Mouse (Mus musculus) myocyte (in vitro differentiated cells): ENCODE data around the gene Kank1. TPM values are rescaled to one million over a fixed set of nuclear protein-coding genes. Genes with fewer than 3 reads are reported as not detected.

Source experiments
- H3K27me3 ChIP-seq: one replicate; pipeline ENCODE4 v1.6.1; 2011; ENCODE audit not compliant: control insufficient read depth, insufficient read depth, insufficient read length
- H3K36me3 ChIP-seq: one replicate; pipeline ENCODE4 v1.6.1; 2011; ENCODE audit not compliant: control insufficient read depth, insufficient read depth
- H3K4me2 ChIP-seq: one replicate; pipeline ENCODE4 v1.6.1; 2011; ENCODE audit warnings: low read depth, control low read depth
- H3K4me3 ChIP-seq: one replicate; pipeline ENCODE4 v1.5.1; 2011; ENCODE audit warnings: mild to moderate bottlenecking, control low read depth, moderate library complexity
- H3K79me2 ChIP-seq: one replicate; pipeline ENCODE4 v1.6.1; 2011; ENCODE audit not compliant: control insufficient read depth, insufficient read depth
- H3ac ChIP-seq: one replicate; pipeline ENCODE4 v1.6.1; 2011; ENCODE audit not compliant: control insufficient read depth, insufficient read length
- CEBPB ChIP-seq: IDR thresholded peaks from 2 replicates; pipeline ENCODE4 v1.6.1; 2011; ENCODE audit warnings: mild to moderate bottlenecking, moderate library complexity; ENCODE audit not compliant: poor library complexity, insufficient read depth, severe bottlenecking
- E2F4 ChIP-seq: IDR thresholded peaks from one replicate; pipeline ENCODE4 v1.6.1; 2011; ENCODE audit warnings: mild to moderate bottlenecking, control low read depth, moderate library complexity; ENCODE audit not compliant: insufficient read depth
- MAX ChIP-seq: IDR thresholded peaks from one replicate; pipeline ENCODE4 v1.6.1; 2011; ENCODE audit warnings: low read depth, mild to moderate bottlenecking, control low read depth
- MYOD1 ChIP-seq, 3 experiments: IDR thresholded peaks; one replicate each; pipeline ENCODE4 v1.6.1; 2011; ENCODE audit warnings: control low read depth in 2 of 3, low read depth in 2 of 3, mild to moderate bottlenecking in 2 of 3, moderate library complexity in 1 of 3; ENCODE audit not compliant: insufficient read length in 2 of 3, control insufficient read depth in 1 of 3
- MYOG ChIP-seq, 3 experiments: IDR thresholded peaks; one replicate each; pipeline ENCODE4 v1.6.1; 2011; ENCODE audit warnings: control low read depth in 2 of 3, low read depth in 2 of 3, mild to moderate bottlenecking in 2 of 3; ENCODE audit not compliant: insufficient read length in 2 of 3, control insufficient read depth in 1 of 3, insufficient read depth in 1 of 3
- POLR2A ChIP-seq: IDR thresholded peaks from one replicate; pipeline ENCODE4 v1.6.1; 2011; ENCODE audit warnings: low read depth, mild to moderate bottlenecking, control low read depth, moderate library complexity; ENCODE audit not compliant: insufficient read length
- POLR2AphosphoS2 ChIP-seq: IDR thresholded peaks from one replicate; pipeline ENCODE4 v1.6.1; 2011; ENCODE audit warnings: low read depth, control low read depth; ENCODE audit not compliant: insufficient read length
- REST ChIP-seq: IDR thresholded peaks from one replicate; pipeline ENCODE4 v1.6.1; 2011; ENCODE audit warnings: mild to moderate bottlenecking, control low read depth, moderate library complexity; ENCODE audit not compliant: insufficient read depth, insufficient read length
- SRF ChIP-seq: IDR thresholded peaks from one replicate; pipeline ENCODE4 v1.6.1; 2011; ENCODE audit warnings: low read depth; ENCODE audit not compliant: control insufficient read depth, insufficient read length
- TCF12 ChIP-seq: IDR thresholded peaks from one replicate; pipeline ENCODE4 v1.6.1; 2011; ENCODE audit warnings: mild to moderate bottlenecking, control low read depth; ENCODE audit not compliant: poor library complexity, insufficient read depth, severe bottlenecking
- TCF3 ChIP-seq: IDR thresholded peaks from one replicate; pipeline ENCODE4 v1.6.1; 2011; ENCODE audit warnings: low read depth, control low read depth; ENCODE audit not compliant: insufficient read length
- USF1 ChIP-seq: IDR thresholded peaks from one replicate; pipeline ENCODE4 v1.6.1; 2011; ENCODE audit warnings: low read depth, mild to moderate bottlenecking, control low read depth, moderate library complexity
- polyA plus RNA-seq: library from polyadenylated mRNA; unstranded; fragments of >200 nt; fragmentation: generic; extraction: Trizol; gene quantifications from one replicate; pipeline ENCODE4 v1.2.1, GENCODE M21; 2012; ENCODE audit warnings: missing spikeins

The Kank1 gene
- polyA plus RNA-seq, 1 experiment = 4.3 TPM

DNA sequence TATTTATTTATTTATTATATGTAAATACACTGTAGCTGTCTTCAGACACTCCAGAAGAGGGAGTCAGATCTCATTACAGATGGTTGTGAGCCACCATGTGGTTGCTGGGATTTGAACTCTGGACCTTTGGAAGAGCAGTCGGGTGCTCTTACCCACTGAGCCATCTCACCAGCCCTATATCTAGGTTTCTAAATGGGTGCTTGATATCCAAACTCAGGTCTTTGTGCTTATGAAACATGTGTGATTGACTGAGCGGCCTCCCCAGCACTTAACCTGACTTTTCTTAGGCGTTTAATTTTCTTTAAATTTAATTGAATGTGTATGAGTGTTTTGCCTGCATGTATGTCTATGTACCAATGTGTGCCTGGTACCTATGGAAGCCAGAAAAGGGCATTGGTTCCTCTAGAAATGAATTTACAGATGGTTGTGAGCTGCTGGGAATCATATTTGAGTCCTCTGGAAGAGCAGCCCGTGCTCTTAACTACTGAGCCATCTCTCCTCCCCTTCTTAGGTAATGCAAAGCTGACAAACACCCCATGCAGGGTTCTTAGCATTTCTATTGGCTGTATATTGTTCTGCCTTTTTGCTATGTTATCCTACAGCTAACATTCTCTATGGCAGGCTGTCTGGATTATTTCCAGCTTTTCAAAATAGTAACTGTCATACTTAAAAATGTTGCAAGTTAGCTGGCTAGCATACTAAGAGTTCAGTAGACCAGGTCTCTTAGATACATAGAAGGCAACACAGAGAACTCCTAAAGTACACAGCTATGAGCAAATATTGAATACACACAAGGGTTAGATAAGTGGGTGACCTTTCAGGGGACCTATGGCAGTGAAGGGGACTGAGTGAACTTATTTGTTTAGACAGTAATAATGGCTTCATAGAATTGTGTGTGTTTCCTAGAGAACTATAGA lies 6.5 kb upstream of the Kank1 start:
- no peaks in the 10 kb centered on the region for H3K79me2 ChIP-seq
- TF ChIP-seq MYOD1 (IDR thresholded peaks at IDR 0.05; ENCODE audit: control insufficient read depth in 1 of 3, insufficient read length in 2 of 3, low read depth in 2 of 3) (no peak), TCF12 (no peak)
- no peaks in the 10 kb centered on the region for H3K36me3 ChIP-seq
- peaks cover 12% of the 10 kb centered on the region for H3K27me3 ChIP-seq
- H3K4me3 ChIP-seq = no peak overlapping the region
- H3K4me2 ChIP-seq = no peak overlapping the region
- H3ac ChIP-seq = no peak overlapping the region

DNA sequence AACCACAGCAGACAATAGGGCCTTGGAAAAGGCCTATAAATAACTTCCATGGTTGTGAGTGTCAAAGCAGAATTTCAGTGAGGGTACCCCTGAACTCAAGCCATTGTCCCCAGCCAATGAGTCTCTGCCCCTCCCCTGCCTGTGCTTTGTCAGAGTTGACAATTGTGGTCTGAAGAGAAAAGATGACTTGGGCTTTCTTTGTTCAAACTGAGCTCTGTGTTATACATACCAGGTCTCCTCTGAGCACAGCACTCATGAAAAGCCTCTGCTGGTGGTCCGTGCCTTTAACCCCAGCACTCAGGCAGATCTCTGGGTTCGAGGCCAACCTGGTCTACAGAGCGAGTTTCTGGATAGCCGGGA lies 5.8 kb upstream of the Kank1 start:
- H3K36me3 ChIP-seq = no peaks in the 10 kb centered on the region
- H3K27me3 ChIP-seq = peaks cover 15% of the 10 kb centered on the region

DNA sequence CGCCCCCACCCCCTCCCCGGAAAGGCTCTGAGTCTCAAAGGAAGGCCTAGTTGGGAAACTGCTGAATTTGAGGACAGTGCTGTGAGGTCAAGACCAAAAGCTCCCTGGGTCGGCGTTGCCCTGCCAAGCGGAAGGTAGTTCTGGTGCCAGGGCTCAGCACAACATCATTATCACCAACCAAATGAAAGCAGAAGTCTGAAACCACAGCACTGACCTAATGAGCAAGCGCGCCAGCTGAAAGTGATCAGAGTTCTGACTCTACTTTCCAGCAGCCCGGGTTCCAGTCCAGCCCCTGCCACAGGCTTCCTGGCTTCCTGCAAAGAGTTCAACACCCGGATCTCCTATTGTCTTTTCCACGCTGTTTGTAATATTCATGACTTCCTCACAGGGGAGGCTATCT lies 4.7 kb upstream of the Kank1 start:
- H3ac ChIP-seq = no peak overlapping the region
- no peaks in the 10 kb centered on the region for H3K36me3 ChIP-seq
- H3K27me3 ChIP-seq = peaks cover 26% of the 10 kb centered on the region
- no peak overlapping the region for H3K4me3 ChIP-seq
- no peak for TF ChIP-seq REST
- no peaks in the 10 kb centered on the region for H3K79me2 ChIP-seq
- H3K4me2 ChIP-seq = no peak overlapping the region

More for the DNA sequence above, 5.8 kb upstream of the Kank1 start:
- H3ac ChIP-seq = no peak overlapping the region
- no peak overlapping the region for H3K4me3 ChIP-seq
- TF ChIP-seq POLR2A (no peak), REST (no peak), USF1 (no peak), CEBPB (no peak), SRF (no peak), MYOD1 (IDR thresholded peaks at IDR 0.05; ENCODE audit: control insufficient read depth in 1 of 3, insufficient read length in 2 of 3, low read depth in 2 of 3) (no peak), TCF12 (no peak), POLR2AphosphoS2 (no peak), MAX (no peak), E2F4 (no peak), TCF3 (no peak), MYOG (IDR thresholded peaks at IDR 0.05; ENCODE audit: control insufficient read depth in 1 of 3, insufficient read depth in 1 of 3, insufficient read length in 2 of 3, low read depth in 2 of 3) (no peak)
- H3K4me2 ChIP-seq = no peak overlapping the region
- H3K79me2 ChIP-seq = no peaks in the 10 kb centered on the region

DNA sequence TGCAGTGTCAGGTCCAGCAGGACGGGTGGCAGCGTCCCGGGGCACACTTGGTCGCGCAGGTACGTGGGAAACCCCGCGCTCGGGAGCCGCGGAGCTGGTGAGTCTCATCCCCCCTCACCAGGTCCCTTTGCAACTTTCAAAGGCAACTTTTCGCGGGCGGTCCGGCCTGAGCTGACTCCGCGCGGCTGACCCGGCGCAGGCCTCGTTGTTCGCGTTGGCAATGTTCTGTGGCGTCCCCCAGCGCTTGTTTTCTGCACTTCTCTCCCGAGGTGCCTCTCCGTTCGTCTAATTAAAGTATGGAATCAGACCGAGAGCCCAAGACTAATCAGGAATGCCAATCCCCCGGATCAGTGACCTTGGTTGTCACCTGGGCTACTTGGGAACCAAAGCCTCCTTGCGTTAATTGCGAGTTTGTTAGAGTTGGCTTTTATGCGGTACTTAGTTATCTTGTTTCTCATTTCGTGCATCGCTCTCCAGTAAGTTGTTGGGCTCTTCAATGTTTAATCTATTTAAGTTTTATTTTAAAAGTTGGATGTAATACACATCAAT lies 791 bp downstream of the Kank1 start:
- H3K79me2 ChIP-seq = no peaks in the 10 kb centered on the region
- H3ac ChIP-seq = no peak overlapping the region
- no peak overlapping the region for H3K4me3 ChIP-seq
- peaks cover 54% of the 10 kb centered on the region for H3K27me3 ChIP-seq
- H3K36me3 ChIP-seq = no peaks in the 10 kb centered on the region
- H3K4me2 ChIP-seq = peak overlapping the region; percentile 66
- TF ChIP-seq REST (no peak), SRF (no peak), MYOG (IDR thresholded peaks at IDR 0.05; ENCODE audit: control insufficient read depth in 1 of 3, insufficient read depth in 1 of 3, insufficient read length in 2 of 3, low read depth in 2 of 3) (no peak), MAX (no peak), POLR2A (no peak), POLR2AphosphoS2 (no peak), TCF3 (no peak), USF1 (no peak), E2F4 (no peak), TCF12 (no peak)

DNA sequence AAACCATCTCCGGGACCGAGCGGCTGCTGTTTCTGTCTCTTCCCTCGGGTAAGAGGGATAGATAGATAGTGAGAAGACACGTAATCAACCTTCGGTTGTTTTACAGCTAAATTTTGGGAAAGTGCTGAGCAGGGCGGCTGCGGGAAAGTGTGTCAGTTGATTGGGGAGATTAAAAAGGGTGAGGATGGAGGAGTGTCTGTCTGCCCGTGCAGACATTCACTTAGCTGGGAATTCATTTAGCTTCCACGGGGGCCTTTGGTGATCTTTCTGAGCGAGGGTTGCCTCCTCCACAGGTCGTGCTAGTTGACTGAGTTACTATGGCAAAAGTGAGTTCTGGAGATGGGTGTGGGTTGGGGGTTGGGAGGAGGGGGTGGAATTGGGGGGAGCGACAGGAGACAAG lies 1.3 kb downstream of the Kank1 start:
- no peak overlapping the region for H3ac ChIP-seq
- H3K79me2 ChIP-seq = no peaks in the 10 kb centered on the region
- H3K27me3 ChIP-seq = peaks cover 54% of the 10 kb centered on the region
- no peaks in the 10 kb centered on the region for H3K36me3 ChIP-seq
- H3K4me2 ChIP-seq = no peak overlapping the region
- H3K4me3 ChIP-seq = no peak overlapping the region
- TF ChIP-seq TCF3 (no peak), REST (no peak), USF1 (no peak), MYOG (IDR thresholded peaks at IDR 0.05; ENCODE audit: control insufficient read depth in 1 of 3, insufficient read depth in 1 of 3, insufficient read length in 2 of 3, low read depth in 2 of 3) (no peak), TCF12 (no peak), E2F4 (no peak), MYOD1 (IDR thresholded peaks at IDR 0.05; ENCODE audit: control insufficient read depth in 1 of 3, insufficient read length in 2 of 3, low read depth in 2 of 3) (no peak), MAX (no peak), POLR2A (no peak), POLR2AphosphoS2 (no peak), CEBPB (no peak), SRF (no peak)
